Mouse (Mus musculus): ENCODE measurements at regions not wholly inside any gene's neighbourhood (a gene's known extent, or its start where the extent isn't known, plus 50 kb on each side); places are given as distances from the start of the nearest gene placed in this dataset.

- H3K27me3 ChIP-seq (ENCODE audit: control insufficient read depth, insufficient read depth, low read length): no peaks in the 10 kb centered on the region
- no peak overlapping the region for H3K4me2 ChIP-seq (ENCODE audit: low read depth, low read length)
- ATAC-seq (ENCODE audit: low read depth): no peak
- no peak overlapping the region for H3K9ac ChIP-seq (replicated peaks; ENCODE audit: low read depth, low read length)
- no peak overlapping the region for H3K4me3 ChIP-seq (ENCODE audit: low read depth, low read length)
- no peaks in the 10 kb centered on the region for H3K9me3 ChIP-seq (ENCODE audit: control insufficient read depth, low read length)
- H3K4me1 ChIP-seq (ENCODE audit: control insufficient read depth, insufficient read depth, low read length): no peaks in the 10 kb centered on the region
- whole genome bisulfite sequencing: 95% methylated on average over 3 of the region's 3 CpGs
- no peaks in the 10 kb centered on the region for H3K36me3 ChIP-seq (ENCODE audit: control insufficient read depth, insufficient read depth, low read length)
- H3K27ac ChIP-seq (ENCODE audit: low read depth, low read length): no peak overlapping the region
Measured at GRCm38 (mm10) chr16:62449735-62450134, 336.9 kb downstream of the Nsun3 start.

DNA sequence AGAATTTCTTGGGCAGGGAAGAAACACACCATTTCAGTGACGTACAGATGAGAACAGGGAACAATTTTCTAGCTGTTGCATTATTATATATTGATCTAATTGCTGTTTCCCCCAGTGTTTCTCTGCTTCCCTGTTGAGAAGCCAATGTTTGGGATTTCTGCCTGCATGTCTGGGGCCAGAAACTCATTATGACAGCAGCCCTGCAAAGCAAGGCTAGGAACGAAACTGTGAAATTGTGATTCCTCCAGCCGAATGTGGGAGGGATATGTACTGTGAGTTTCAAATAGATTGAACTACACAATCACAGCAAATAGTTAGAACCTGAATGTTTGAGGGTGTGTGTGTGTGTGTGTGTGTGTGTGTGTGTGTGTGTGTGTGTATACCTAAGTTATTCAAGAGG lies 339.2 kb downstream of the Nsun3 start:
- Histone ChIP-seq H3K9ac (replicated peaks; ENCODE audit: low read depth, low read length) (no peak overlapping the region), H3K36me3 (ENCODE audit: control insufficient read depth, insufficient read depth, low read length) (no peaks in the 10 kb centered on the region), H3K4me3 (ENCODE audit: low read depth, low read length) (no peak overlapping the region), H3K4me2 (ENCODE audit: low read depth, low read length) (no peak overlapping the region), H3K27me3 (ENCODE audit: control insufficient read depth, insufficient read depth, low read length) (no peaks in the 10 kb centered on the region), H3K27ac (ENCODE audit: low read depth, low read length) (no peak overlapping the region), H3K4me1 (ENCODE audit: control insufficient read depth, insufficient read depth, low read length) (no peaks in the 10 kb centered on the region), H3K9me3 (ENCODE audit: control insufficient read depth, low read length) (no peaks in the 10 kb centered on the region)
- no peak for ATAC-seq (ENCODE audit: low read depth)
- 75% methylated on average over 3 of the region's 3 CpGs for WGBS

GRCm38 (mm10) chr16:62441197-62441596 lies 345.4 kb downstream of the Nsun3 start:
- WGBS: 89% methylated on average over 4 of the region's 4 CpGs
- no peak overlapping the region for H3K4me2 ChIP-seq (ENCODE audit: low read depth, low read length)
- no peaks in the 10 kb centered on the region for H3K27me3 ChIP-seq (ENCODE audit: control insufficient read depth, insufficient read depth, low read length)
- H3K9me3 ChIP-seq (ENCODE audit: control insufficient read depth, low read length): no peaks in the 10 kb centered on the region
- H3K36me3 ChIP-seq (ENCODE audit: control insufficient read depth, insufficient read depth, low read length): no peaks in the 10 kb centered on the region
- no peaks in the 10 kb centered on the region for H3K4me1 ChIP-seq (ENCODE audit: control insufficient read depth, insufficient read depth, low read length)
- H3K4me3 ChIP-seq (ENCODE audit: low read depth, low read length): no peak overlapping the region
- ATAC-seq (ENCODE audit: low read depth): no peak
- no peak overlapping the region for H3K9ac ChIP-seq (replicated peaks; ENCODE audit: low read depth, low read length)
- no peak overlapping the region for H3K27ac ChIP-seq (ENCODE audit: low read depth, low read length)

GRCm38 (mm10) chr16:62433125-62433524 lies 353.5 kb downstream of the Nsun3 start:
- Histone ChIP-seq H3K9ac (replicated peaks; ENCODE audit: low read depth, low read length) (no peak overlapping the region), H3K4me2 (ENCODE audit: low read depth, low read length) (no peak overlapping the region), H3K36me3 (ENCODE audit: control insufficient read depth, insufficient read depth, low read length) (no peaks in the 10 kb centered on the region), H3K9me3 (ENCODE audit: control insufficient read depth, low read length) (no peaks in the 10 kb centered on the region), H3K27me3 (ENCODE audit: control insufficient read depth, insufficient read depth, low read length) (no peaks in the 10 kb centered on the region), H3K4me3 (ENCODE audit: low read depth, low read length) (no peak overlapping the region), H3K27ac (ENCODE audit: low read depth, low read length) (no peak overlapping the region), H3K4me1 (ENCODE audit: control insufficient read depth, insufficient read depth, low read length) (no peaks in the 10 kb centered on the region)
- WGBS: 89% methylated on average over 2 of the region's 2 CpGs
- ATAC-seq (ENCODE audit: low read depth): no peak

DNA sequence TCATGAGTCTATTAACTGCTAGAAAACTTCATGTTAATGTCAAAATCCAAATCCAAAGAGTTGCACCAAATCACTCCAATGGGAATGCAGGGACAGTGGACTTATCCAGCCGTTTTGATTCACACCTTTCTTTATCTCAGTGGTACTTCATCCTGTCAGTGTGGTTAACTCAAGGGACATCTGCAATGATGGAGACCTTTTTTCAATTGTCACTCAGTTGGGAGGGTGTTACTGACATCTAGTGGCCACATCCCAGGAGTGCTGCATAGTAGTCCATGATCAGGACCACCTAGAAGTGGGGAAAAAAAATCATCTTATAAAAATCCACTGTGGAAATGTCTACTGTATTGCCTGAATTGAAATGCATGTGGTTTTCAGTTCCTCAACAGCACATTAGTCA lies 372.1 kb downstream of the Nsun3 start:
- H3K4me3 ChIP-seq (ENCODE audit: low read depth, low read length): no peak overlapping the region
- no peak overlapping the region for H3K9ac ChIP-seq (replicated peaks; ENCODE audit: low read depth, low read length)
- 16% methylated on average over 1 of the region's 1 CpGs for WGBS
- no peak overlapping the region for H3K4me2 ChIP-seq (ENCODE audit: low read depth, low read length)
- no peaks in the 10 kb centered on the region for H3K9me3 ChIP-seq (ENCODE audit: control insufficient read depth, low read length)
- peak; percentile 74; the same call in 1 of the 2 replicates for ATAC-seq (ENCODE audit: low read depth)
- H3K27me3 ChIP-seq (ENCODE audit: control insufficient read depth, insufficient read depth, low read length): no peaks in the 10 kb centered on the region
- H3K4me1 ChIP-seq (ENCODE audit: control insufficient read depth, insufficient read depth, low read length): no peaks in the 10 kb centered on the region
- no peak overlapping the region for H3K27ac ChIP-seq (ENCODE audit: low read depth, low read length)
- no peaks in the 10 kb centered on the region for H3K36me3 ChIP-seq (ENCODE audit: control insufficient read depth, insufficient read depth, low read length)

GRCm38 (mm10) chr16:62407526-62408165 lies 379.0 kb downstream of the Nsun3 start:
- H3K36me3 ChIP-seq (ENCODE audit: control insufficient read depth, insufficient read depth, low read length): no peaks in the 10 kb centered on the region
- no peak for ATAC-seq (ENCODE audit: low read depth)
- H3K27ac ChIP-seq (ENCODE audit: low read depth, low read length): no peak overlapping the region
- WGBS: 69% methylated on average over 3 of the region's 3 CpGs
- H3K4me2 ChIP-seq (ENCODE audit: low read depth, low read length): no peak overlapping the region
- H3K27me3 ChIP-seq (ENCODE audit: control insufficient read depth, insufficient read depth, low read length): no peaks in the 10 kb centered on the region
- no peak overlapping the region for H3K4me3 ChIP-seq (ENCODE audit: low read depth, low read length)
- H3K4me1 ChIP-seq (ENCODE audit: control insufficient read depth, insufficient read depth, low read length): no peaks in the 10 kb centered on the region
- H3K9me3 ChIP-seq (ENCODE audit: control insufficient read depth, low read length): no peaks in the 10 kb centered on the region
- H3K9ac ChIP-seq (replicated peaks; ENCODE audit: low read depth, low read length): no peak overlapping the region

- 60% methylated on average over 2 of the region's 2 CpGs for WGBS
- H3K36me3 ChIP-seq (ENCODE audit: control insufficient read depth, insufficient read depth, low read length): no peaks in the 10 kb centered on the region
- no peak overlapping the region for H3K9ac ChIP-seq (replicated peaks; ENCODE audit: low read depth, low read length)
- H3K4me2 ChIP-seq (ENCODE audit: low read depth, low read length): no peak overlapping the region
- H3K9me3 ChIP-seq (ENCODE audit: control insufficient read depth, low read length): no peaks in the 10 kb centered on the region
- ATAC-seq (ENCODE audit: low read depth): no peak
- H3K4me3 ChIP-seq (ENCODE audit: low read depth, low read length): no peak overlapping the region
- no peak overlapping the region for H3K27ac ChIP-seq (ENCODE audit: low read depth, low read length)
- H3K27me3 ChIP-seq (ENCODE audit: control insufficient read depth, insufficient read depth, low read length): no peaks in the 10 kb centered on the region
- H3K4me1 ChIP-seq (ENCODE audit: control insufficient read depth, insufficient read depth, low read length): no peaks in the 10 kb centered on the region
Measured at GRCm38 (mm10) chr16:62406458-62406857, 380.2 kb downstream of the Nsun3 start.

- Histone ChIP-seq H3K27me3 (ENCODE audit: control insufficient read depth, insufficient read depth, low read length) (no peaks in the 10 kb centered on the region), H3K36me3 (ENCODE audit: control insufficient read depth, insufficient read depth, low read length) (no peaks in the 10 kb centered on the region), H3K4me2 (ENCODE audit: low read depth, low read length) (no peak overlapping the region), H3K9ac (replicated peaks; ENCODE audit: low read depth, low read length) (no peak overlapping the region), H3K4me3 (ENCODE audit: low read depth, low read length) (no peak overlapping the region), H3K4me1 (ENCODE audit: control insufficient read depth, insufficient read depth, low read length) (no peaks in the 10 kb centered on the region), H3K27ac (ENCODE audit: low read depth, low read length) (no peak overlapping the region), H3K9me3 (ENCODE audit: control insufficient read depth, low read length) (no peaks in the 10 kb centered on the region)
- no peak for ATAC-seq (ENCODE audit: low read depth)
Measured at GRCm38 (mm10) chr16:62357279-62357678, 429.3 kb downstream of the Nsun3 start.

DNA sequence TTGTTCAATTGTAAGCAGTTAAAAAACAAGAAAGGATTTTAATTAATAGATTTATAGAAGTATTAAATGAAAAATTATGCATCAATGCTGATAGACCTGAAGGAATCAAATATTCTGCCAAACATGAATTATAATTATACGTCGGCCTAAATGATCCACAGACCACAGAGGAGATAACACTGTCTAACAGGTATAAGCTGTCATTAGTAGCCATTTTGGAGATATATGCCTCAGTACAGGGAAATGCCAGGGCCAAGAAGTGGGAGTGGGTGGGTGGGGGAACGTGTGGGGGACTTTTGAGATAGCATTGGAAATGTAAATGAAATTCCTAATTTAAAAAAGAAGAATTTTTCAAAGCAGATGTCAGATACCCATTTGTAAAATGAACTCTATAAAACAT lies 430.3 kb downstream of the Nsun3 start:
- no peaks in the 10 kb centered on the region for H3K9me3 ChIP-seq (ENCODE audit: control insufficient read depth, low read length)
- whole genome bisulfite sequencing: 68% methylated on average over 3 of the region's 3 CpGs
- ATAC-seq (ENCODE audit: low read depth): no peak
- no peaks in the 10 kb centered on the region for H3K36me3 ChIP-seq (ENCODE audit: control insufficient read depth, insufficient read depth, low read length)
- H3K27ac ChIP-seq (ENCODE audit: low read depth, low read length): no peak overlapping the region
- H3K27me3 ChIP-seq (ENCODE audit: control insufficient read depth, insufficient read depth, low read length): no peaks in the 10 kb centered on the region
- no peak overlapping the region for H3K4me3 ChIP-seq (ENCODE audit: low read depth, low read length)
- H3K4me1 ChIP-seq (ENCODE audit: control insufficient read depth, insufficient read depth, low read length): no peaks in the 10 kb centered on the region
- H3K9ac ChIP-seq (replicated peaks; ENCODE audit: low read depth, low read length): no peak overlapping the region
- no peak overlapping the region; the same call in 1 of the 2 replicates for H3K4me2 ChIP-seq (ENCODE audit: low read depth, low read length)
